Mouse (Mus musculus): ENCODE measurements around the gene Amz1.

GRCm38 (mm10) chr5:140753223-140753622 is 29.3 kb downstream of the Amz1 start:
- TF ChIP-seq CTCF (IDR thresholded peaks at IDR 0.05; ENCODE audit: low read depth) = no peak
- no peak for TF ChIP-seq EP300 (IDR thresholded peaks at IDR 0.05; ENCODE audit: low read depth)
